Mouse (Mus musculus): ENCODE measurements around the gene Rac2.

DNA sequence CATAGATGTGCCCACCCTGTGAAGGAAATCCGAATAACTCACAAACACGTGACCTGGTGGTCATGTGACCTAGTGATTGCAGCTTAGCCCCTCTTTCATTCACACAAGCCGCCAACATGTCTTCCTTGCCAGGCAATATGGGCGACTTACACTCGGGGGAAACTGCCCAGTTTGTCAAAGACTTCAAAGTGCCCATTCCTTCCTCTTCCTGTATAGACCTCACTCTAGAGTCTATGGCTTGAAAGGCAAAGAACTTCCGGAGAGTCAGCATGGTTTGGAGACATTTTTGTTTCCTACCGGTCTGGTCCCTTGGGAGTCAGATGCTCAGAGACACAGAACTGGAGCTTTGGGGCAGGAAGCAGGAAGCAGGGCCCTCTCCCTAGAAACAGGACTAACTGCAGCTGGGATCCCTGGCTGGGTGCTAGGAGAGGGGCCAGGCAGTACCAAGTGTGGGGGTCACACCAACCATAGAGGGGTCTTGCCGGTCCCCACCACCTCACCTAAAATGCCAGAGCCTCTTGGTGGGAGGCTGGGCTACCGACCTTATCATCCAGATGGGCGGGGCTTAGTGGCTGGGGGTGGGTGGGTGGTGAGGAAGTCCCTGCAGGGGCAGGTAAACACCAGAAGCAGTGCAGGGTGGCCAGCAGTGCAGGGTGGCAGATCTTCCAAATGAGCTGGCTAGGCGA is 43.7 kb downstream of the Rac2 start:
- no peak for TF ChIP-seq CTCF (conservative IDR thresholded peaks at IDR 0.05; ENCODE audit: insufficient read depth, insufficient read length, low read depth, low read length)
- no peak for TF ChIP-seq POLR2A (IDR thresholded peaks at IDR 0.05; ENCODE audit: low read depth, low read length)
